Mouse (Mus musculus) hindbrain, embryonic 13.5 days (tissue): ENCODE measurements at regions not wholly inside any gene's neighbourhood (a gene's known extent, or its start where the extent isn't known, plus 50 kb on each side); places are given as distances from the start of the nearest gene placed in this dataset.

Experiments
- ATAC-seq: fragments of 200-750 bp; cut with Nextera tagmentation; 2 replicates; pipeline ENCODE4 v1.8.0; 2017; ENCODE audit warnings: moderate TSS enrichment; ENCODE audit not compliant: low FRiP score
- H3K27ac ChIP-seq: fragments of 300-500 bp; sonication (generic); 2 replicates; pipeline ENCODE4 v1.5.1; 2015; ENCODE audit warnings: inconsistent platforms, mild to moderate bottlenecking, moderate library complexity
- H3K27me3 ChIP-seq: fragments of 300-500 bp; sonication (generic); 2 replicates; pipeline ENCODE4 v1.6.1; 2015; ENCODE audit warnings: mild to moderate bottlenecking, inconsistent platforms
- H3K36me3 ChIP-seq: fragments of 300-500 bp; sonication (generic); 2 replicates; pipeline ENCODE4 v1.6.1; 2015; ENCODE audit warnings: mild to moderate bottlenecking, inconsistent platforms
- H3K4me1 ChIP-seq: fragments of 300-500 bp; sonication (generic); replicated peaks from 2 replicates; pipeline ENCODE4 v1.6.1; 2015; ENCODE audit warnings: inconsistent platforms
- H3K4me2 ChIP-seq: fragments of 300-500 bp; sonication (generic); 2 replicates; pipeline ENCODE4 v1.6.1; 2015; ENCODE audit warnings: inconsistent platforms, mild to moderate bottlenecking, moderate library complexity
- H3K4me3 ChIP-seq: fragments of 300-500 bp; sonication (generic); 2 replicates; pipeline ENCODE4 v1.5.1; 2015; ENCODE audit warnings: mild to moderate bottlenecking, inconsistent platforms
- H3K9ac ChIP-seq: fragments of 300-500 bp; sonication (generic); 2 replicates; pipeline ENCODE4 v1.6.1; 2015; ENCODE audit warnings: mild to moderate bottlenecking, inconsistent platforms
- H3K9me3 ChIP-seq: fragments of 300-500 bp; sonication (generic); 2 replicates; pipeline ENCODE4 v1.6.1; 2016; ENCODE audit warnings: inconsistent platforms
- WGBS: fragments of 180-500 bp; shearing (Covaris S2); methylation state at CpG from one replicate; pipeline ENCODE4 v1.1.7; 2015; 5-methylcytosine and 5-hydroxymethylcytosine counted together

DNA sequence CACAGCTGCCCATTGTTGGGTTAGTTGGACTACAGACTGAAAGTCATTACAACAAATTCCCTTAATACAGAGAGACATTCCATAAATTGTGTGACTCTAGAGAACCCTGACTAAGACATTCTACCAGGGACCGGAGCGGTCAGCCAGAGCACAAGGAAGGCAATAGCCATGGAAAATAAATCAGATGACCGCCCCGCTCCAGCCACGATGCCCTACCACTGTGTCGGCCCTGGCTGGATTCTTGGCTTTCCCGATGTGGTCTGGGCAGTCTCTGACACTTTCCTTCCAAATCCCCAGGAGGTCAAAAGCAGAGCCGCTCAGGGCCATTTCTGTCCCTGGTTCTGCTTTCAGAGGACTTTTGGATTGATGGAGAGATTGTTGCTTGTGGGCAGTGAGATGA, 57.8 kb downstream of the Lsm3 start:
- H3K9ac ChIP-seq = no peak overlapping the region
- no peaks in the 10 kb centered on the region for H3K27me3 ChIP-seq
- ATAC-seq = no peak
- H3K4me3 ChIP-seq = no peak overlapping the region
- no peak overlapping the region for H3K27ac ChIP-seq
- no peaks in the 10 kb centered on the region for H3K9me3 ChIP-seq
- no peaks in the 10 kb centered on the region for H3K36me3 ChIP-seq
- no peak overlapping the region for H3K4me2 ChIP-seq
- WGBS = 88% methylated on average over 8 of the region's 8 CpGs
- H3K4me1 ChIP-seq = peaks cover 5% of the 10 kb centered on the region; the same call in 1 of the 2 replicates

DNA sequence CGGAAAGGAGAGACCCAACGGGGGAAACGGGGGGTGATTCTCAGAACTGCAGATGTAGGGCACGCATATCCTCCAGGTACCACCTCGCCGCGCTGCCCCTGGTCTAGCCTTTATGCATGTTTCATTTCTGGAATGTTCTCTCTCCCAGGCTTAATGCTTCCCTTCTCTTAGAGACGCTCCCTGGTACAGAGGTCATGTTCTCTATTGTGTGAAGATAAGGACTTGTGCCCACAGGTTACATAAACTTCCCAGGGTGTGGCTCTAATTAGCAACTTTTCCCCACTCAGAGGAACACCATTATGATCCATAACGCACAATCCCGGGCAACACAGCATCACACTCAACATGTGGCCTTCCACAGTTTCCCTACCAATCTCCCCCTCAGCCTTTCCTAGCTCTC, 58.7 kb downstream of the Lsm3 start:
- ATAC-seq = no peak
- Histone ChIP-seq H3K9ac (no peak overlapping the region), H3K9me3 (no peaks in the 10 kb centered on the region), H3K4me2 (no peak overlapping the region), H3K4me1 (peaks cover 5% of the 10 kb centered on the region; the same call in 1 of the 2 replicates), H3K27ac (no peak overlapping the region), H3K4me3 (no peak overlapping the region), H3K36me3 (no peaks in the 10 kb centered on the region), H3K27me3 (no peaks in the 10 kb centered on the region)
- WGBS = 87% methylated on average over 10 of the region's 10 CpGs

DNA sequence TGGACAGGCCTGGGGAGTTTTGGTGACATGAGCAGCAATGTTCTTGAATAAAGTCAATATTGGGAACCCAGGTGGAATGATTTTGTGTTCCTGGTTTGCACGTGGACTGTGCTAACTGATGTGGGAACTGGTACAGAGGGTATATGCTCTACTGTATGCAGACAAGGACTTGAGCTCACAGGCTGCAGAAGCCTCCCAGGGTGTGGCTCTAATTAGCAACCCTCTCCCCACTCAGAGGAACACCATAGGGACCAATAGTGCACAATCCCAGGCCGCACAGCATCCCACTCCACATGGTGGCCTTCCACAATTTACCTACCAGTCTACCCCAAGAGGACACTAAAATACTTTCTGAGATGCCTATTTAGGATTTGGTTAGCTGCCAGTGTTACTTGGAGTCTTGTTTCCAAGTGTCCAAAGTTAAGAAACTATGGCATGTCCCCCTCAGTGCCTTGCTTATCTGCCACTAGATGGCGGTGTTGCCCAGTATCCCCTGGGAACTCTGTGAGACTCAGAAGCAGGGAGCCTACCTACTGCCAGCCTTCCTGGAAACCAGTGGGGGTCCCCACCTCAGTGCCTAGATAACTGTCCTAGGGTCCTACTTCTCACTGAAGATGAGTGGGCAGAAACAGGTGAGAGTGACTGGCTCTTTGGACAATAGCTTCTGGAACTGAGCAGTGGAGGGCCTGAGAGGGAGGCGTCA, 60.1 kb downstream of the Lsm3 start:
- H3K4me2 ChIP-seq = no peak overlapping the region
- ATAC-seq = no peak
- no peak overlapping the region for H3K4me3 ChIP-seq
- no peaks in the 10 kb centered on the region for H3K36me3 ChIP-seq
- no peak overlapping the region for H3K9ac ChIP-seq
- H3K9me3 ChIP-seq = no peaks in the 10 kb centered on the region
- H3K27ac ChIP-seq = no peak overlapping the region
- peaks cover 5% of the 10 kb centered on the region; the same call in 1 of the 2 replicates for H3K4me1 ChIP-seq
- 67% methylated on average over 4 of the region's 4 CpGs for WGBS
- H3K27me3 ChIP-seq = no peaks in the 10 kb centered on the region

DNA sequence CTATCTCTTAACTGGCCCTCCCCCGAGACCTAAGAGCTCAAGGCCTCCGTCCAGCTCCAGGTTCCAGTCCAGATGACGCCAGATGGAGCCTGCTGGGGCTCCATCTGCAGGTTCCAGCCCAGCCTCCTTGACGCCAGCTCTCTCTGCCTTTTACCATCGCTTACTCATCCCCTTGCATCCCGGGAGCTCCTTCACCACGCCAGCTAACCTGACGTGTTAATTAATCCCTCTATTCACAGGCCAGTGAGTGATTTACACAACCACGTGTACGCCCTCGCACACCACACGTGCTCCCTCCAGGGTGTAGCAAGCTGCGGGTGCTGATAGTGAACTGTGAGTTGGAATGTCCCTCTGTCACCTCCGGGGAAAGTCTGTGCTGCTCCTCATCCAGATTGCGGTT, 61.2 kb downstream of the Lsm3 start:
- Histone ChIP-seq H3K36me3 (no peaks in the 10 kb centered on the region), H3K27me3 (no peaks in the 10 kb centered on the region), H3K4me3 (no peak overlapping the region), H3K9me3 (no peaks in the 10 kb centered on the region), H3K4me2 (no peak overlapping the region), H3K27ac (no peak overlapping the region), H3K9ac (no peak overlapping the region), H3K4me1 (peaks cover 5% of the 10 kb centered on the region; the same call in 1 of the 2 replicates)
- WGBS = 53% methylated on average over 15 of the region's 15 CpGs
- ATAC-seq = no peak

DNA sequence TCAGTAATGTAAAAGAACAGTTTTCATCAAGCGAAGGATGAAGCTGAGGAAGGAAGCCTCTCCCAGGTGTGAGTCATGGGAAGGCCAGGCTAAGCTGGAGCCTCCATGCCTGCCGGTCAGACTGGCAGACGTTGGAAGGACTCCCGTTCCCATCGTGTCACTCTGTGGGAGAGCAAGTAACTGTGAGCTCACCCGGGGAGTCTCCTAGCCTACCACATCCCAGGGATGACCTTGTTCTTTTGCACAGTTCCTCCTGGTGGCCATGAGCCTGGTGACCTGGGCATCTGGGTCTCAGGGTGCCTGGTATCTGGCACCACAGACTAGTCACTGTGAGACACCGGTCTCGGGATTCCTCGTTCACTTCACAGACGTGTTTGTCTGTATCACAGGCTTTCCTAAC, 63.9 kb downstream of the Lsm3 start:
- 84% methylated on average over 10 of the region's 10 CpGs for WGBS
- peaks cover 5% of the 10 kb centered on the region; the same call in 1 of the 2 replicates for H3K4me1 ChIP-seq
- no peaks in the 10 kb centered on the region for H3K9me3 ChIP-seq
- H3K27me3 ChIP-seq = no peaks in the 10 kb centered on the region
- H3K4me3 ChIP-seq = no peak overlapping the region
- no peak overlapping the region for H3K4me2 ChIP-seq
- H3K36me3 ChIP-seq = no peaks in the 10 kb centered on the region
- no peak for ATAC-seq
- H3K9ac ChIP-seq = no peak overlapping the region
- no peak overlapping the region for H3K27ac ChIP-seq

DNA sequence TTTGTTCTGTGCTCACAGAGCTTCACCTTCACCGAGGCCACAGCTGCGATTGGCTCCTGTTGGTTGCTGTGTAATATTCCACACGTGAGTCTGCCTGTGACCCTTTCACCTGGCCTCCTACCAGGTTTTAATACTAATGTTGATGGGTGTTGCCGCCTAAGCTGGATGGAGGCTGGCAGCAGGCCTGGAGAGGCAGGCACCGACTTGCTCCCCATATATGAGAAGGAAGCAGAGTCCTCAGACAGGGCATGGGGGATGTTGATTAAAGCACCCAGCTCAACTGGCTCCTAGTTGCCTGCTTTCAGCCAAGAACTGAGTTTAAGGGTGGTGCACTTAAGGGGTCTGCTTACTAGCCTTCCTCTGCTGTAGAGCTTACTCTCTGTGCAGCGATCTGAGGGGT, 64.9 kb downstream of the Lsm3 start:
- H3K27ac ChIP-seq = no peak overlapping the region
- no peak overlapping the region for H3K9ac ChIP-seq
- H3K4me1 ChIP-seq = peaks cover 5% of the 10 kb centered on the region; the same call in 1 of the 2 replicates
- H3K4me2 ChIP-seq = no peak overlapping the region
- no peak overlapping the region for H3K4me3 ChIP-seq
- no peaks in the 10 kb centered on the region for H3K27me3 ChIP-seq
- H3K36me3 ChIP-seq = no peaks in the 10 kb centered on the region
- H3K9me3 ChIP-seq = no peaks in the 10 kb centered on the region
- no peak for ATAC-seq
- WGBS = 94% methylated on average over 6 of the region's 6 CpGs

DNA sequence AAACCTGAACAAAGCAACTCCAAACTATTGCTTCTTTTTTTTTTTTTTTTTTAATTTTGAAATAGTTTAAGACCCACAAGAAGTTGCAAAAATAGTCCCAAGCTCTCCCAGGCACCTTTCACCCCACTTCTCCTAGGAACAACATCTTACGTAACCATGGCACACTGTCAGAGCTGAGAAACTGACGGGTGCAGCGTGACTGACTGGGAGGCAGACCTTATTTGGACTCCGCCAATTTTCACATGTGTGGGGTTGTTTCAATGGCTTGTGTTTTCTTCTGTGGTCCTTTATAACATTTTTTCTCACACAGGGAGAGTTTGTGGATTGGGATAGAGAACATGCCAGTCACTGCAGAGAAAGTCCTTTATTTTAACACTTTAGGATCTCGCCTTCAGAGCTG, 66.6 kb downstream of the Lsm3 start:
- no peaks in the 10 kb centered on the region for H3K4me1 ChIP-seq
- no peak overlapping the region for H3K9ac ChIP-seq
- no peak overlapping the region for H3K27ac ChIP-seq
- no peaks in the 10 kb centered on the region for H3K36me3 ChIP-seq
- WGBS = 87% methylated on average over 5 of the region's 5 CpGs
- H3K4me3 ChIP-seq = no peak overlapping the region
- H3K9me3 ChIP-seq = no peaks in the 10 kb centered on the region
- no peak for ATAC-seq
- no peak overlapping the region for H3K4me2 ChIP-seq
- H3K27me3 ChIP-seq = no peaks in the 10 kb centered on the region

DNA sequence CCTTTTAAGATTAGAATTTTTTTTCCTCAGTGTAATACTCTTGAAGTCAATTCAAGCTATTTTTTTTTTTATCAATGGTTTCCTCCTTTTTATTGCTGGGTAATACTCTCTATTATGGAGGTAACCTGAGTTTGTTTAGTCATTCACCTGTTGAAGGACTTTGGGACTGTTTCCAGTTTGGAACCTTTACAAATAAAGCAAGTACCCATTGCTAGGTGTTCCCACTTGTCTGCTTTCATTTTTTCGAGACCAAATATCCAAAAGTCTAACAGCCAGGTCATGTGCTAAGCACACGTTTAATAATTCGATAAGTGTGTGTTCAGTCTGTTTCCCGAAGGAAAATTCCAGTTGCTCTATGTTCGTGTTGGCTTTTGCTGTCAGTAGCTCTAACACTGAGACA, 67.6 kb downstream of the Lsm3 start:
- H3K9me3 ChIP-seq = no peaks in the 10 kb centered on the region
- ATAC-seq = no peak
- WGBS = 95% methylated on average over 5 of the region's 5 CpGs

DNA sequence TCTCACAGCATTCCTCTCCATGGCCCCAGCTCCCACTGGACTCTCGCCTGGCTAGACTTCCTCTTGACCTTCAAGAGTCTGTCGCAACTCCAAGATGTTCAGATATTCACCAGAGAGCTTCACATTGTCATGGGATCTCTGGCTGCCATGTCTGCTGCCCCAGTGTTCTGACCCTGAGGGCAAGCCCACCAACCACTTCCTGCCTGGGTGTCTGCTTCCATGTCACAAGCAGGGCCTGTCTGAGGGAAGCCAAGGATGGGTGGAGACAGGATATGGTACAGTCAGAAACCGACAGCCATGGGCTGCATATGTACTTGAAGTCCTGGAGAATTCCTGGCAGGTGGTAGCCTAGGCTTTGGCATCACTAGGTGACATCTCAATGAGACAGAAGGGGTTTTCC, 69.8 kb downstream of the Lsm3 start:
- Histone ChIP-seq H3K4me1 (no peaks in the 10 kb centered on the region), H3K9me3 (no peaks in the 10 kb centered on the region), H3K27ac (no peak overlapping the region), H3K36me3 (no peaks in the 10 kb centered on the region), H3K27me3 (no peaks in the 10 kb centered on the region), H3K4me2 (no peak overlapping the region), H3K9ac (no peak overlapping the region), H3K4me3 (no peak overlapping the region)
- WGBS = 80% methylated on average over 3 of the region's 3 CpGs
- no peak for ATAC-seq

More for the DNA sequence above, 67.6 kb downstream of the Lsm3 start:
- Histone ChIP-seq H3K36me3 (no peaks in the 10 kb centered on the region), H3K4me1 (no peaks in the 10 kb centered on the region), H3K4me3 (no peak overlapping the region), H3K27me3 (no peaks in the 10 kb centered on the region), H3K9ac (no peak overlapping the region), H3K4me2 (no peak overlapping the region), H3K27ac (no peak overlapping the region)

DNA sequence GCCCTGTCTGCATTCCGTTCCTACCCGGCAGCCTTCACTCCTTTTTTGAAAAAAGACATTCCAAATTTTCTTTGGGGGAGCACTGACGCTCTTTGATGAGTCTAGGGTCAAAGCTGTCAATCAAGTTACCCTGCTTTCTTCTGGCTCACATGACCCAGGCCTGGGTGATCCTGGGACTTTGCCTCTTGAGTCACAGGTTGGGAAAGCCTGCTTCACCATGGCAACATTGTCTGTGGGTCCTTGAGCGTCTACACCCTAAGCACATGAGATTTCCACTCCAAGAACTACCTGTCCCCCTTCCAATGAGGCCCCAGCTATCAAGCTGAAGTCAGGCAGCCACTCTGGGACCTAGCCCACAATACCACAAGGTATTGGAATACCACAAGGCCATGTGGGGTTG, 73.5 kb downstream of the Lsm3 start:
- H3K36me3 ChIP-seq = no peaks in the 10 kb centered on the region
- no peak for ATAC-seq
- H3K4me2 ChIP-seq = no peak overlapping the region
- H3K4me1 ChIP-seq = peaks cover 9% of the 10 kb centered on the region; the same call in 1 of the 2 replicates
- 79% methylated on average over 4 of the region's 4 CpGs for WGBS
- no peaks in the 10 kb centered on the region for H3K9me3 ChIP-seq
- no peaks in the 10 kb centered on the region for H3K27me3 ChIP-seq
- H3K9ac ChIP-seq = no peak overlapping the region
- no peak overlapping the region for H3K27ac ChIP-seq
- H3K4me3 ChIP-seq = no peak overlapping the region

DNA sequence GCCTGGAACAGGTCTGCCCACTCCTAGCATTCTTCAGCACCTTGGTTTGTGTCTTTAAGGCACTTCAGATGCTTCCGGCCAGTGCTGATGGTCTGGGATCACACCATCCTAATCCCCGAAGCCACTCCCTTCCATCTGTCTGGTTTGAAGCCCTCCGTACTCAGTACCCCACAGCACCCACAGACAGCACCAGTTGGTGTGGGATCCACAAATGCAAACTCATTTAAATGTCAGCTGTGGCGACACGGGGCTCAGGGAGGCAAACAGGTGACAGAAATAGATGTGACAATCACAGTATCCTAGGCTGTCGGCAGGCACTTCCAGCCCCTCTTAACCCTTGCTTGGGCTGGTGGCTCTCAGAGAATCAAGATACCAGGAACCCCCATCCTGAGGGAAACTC, 74.7 kb downstream of the Lsm3 start:
- Histone ChIP-seq H3K4me1 (peaks cover 9% of the 10 kb centered on the region; the same call in 1 of the 2 replicates), H3K27me3 (no peaks in the 10 kb centered on the region), H3K9ac (no peak overlapping the region), H3K27ac (no peak overlapping the region), H3K9me3 (no peaks in the 10 kb centered on the region), H3K36me3 (no peaks in the 10 kb centered on the region), H3K4me2 (no peak overlapping the region), H3K4me3 (no peak overlapping the region)
- 50% methylated on average over 6 of the region's 6 CpGs for WGBS
- no peak for ATAC-seq

DNA sequence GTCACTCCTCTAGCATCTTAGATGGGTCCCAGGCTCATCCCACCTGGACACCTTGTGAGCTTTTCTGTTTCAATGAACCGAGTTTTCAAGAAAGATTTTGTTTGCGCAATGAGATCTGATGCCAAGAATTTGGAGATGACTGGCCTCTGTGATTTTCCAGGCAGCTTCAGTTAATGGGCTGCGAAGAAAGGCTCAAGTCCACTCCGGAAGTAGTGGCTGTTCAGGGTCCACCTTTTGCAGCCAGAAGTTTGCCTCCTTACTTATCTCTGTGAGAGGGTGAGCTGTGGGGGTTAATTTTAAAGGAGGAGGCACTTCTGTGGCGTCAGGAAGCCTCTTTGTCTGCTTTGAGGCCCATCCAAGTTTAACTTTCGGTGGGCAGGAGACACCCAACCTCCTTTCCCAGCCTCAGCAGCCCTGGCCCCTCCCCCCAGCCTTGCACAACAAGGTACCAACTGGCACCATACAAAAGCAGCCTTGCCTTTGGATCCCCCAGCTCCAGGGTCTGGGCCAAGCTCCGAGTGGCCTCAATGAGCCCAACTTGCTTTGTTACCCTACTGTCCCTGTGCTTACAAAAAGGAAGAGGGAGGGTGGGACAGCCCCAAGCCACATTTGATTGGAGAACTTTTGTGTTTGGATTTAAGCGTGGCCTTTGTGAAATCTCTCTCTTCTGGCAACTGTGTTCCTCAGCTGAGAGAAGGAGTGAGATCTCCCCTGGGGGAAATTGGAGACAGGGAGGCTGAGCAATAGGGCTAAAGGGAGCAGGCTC, 75.3 kb downstream of the Lsm3 start:
- Histone ChIP-seq H3K27ac (no peak overlapping the region), H3K9ac (no peak overlapping the region), H3K9me3 (no peaks in the 10 kb centered on the region), H3K4me2 (no peak overlapping the region), H3K27me3 (no peaks in the 10 kb centered on the region), H3K4me3 (no peak overlapping the region), H3K36me3 (no peaks in the 10 kb centered on the region), H3K4me1 (peaks cover 9% of the 10 kb centered on the region; the same call in 1 of the 2 replicates)
- ATAC-seq = no peak
- 50% methylated on average over 8 of the region's 8 CpGs for WGBS

DNA sequence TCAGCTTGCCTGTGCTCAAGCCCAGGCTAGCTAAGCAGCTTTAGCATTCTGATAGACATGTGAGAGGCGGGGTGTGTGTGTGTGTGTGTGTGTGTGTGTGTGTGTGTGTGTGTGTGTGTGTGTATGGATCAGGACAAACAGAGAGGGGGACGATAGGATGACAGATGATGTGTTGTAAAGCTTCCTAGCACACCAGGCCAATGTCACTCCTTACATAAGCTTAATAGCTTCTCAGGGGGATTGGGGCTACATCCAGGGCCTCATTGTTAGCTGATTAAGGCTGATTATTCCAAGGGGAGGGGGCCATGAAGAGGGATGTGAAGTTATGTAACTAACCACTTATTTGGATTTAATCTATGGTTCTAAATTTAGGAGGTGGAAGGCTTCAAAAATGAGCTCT, 76.9 kb downstream of the Lsm3 start:
- WGBS = 50% methylated on average over 2 of the region's 2 CpGs
- Histone ChIP-seq H3K4me2 (no peak overlapping the region), H3K36me3 (no peaks in the 10 kb centered on the region), H3K9me3 (no peaks in the 10 kb centered on the region), H3K4me1 (peaks cover 9% of the 10 kb centered on the region; the same call in 1 of the 2 replicates), H3K27ac (no peak overlapping the region), H3K9ac (no peak overlapping the region), H3K4me3 (no peak overlapping the region), H3K27me3 (no peaks in the 10 kb centered on the region)
- ATAC-seq = no peak
